Mouse (Mus musculus): ENCODE results near the gene Elmo1. TPM values are rescaled to one million over a fixed set of nuclear protein-coding genes. Genes with fewer than 3 reads are reported as not detected.

The Elmo1 gene
- polyA plus RNA-seq, 1 experiment from 2014 or later: 49.6 TPM

- no peaks in the 10 kb centered on the region for H3K9me3 ChIP-seq (ENCODE audit: control insufficient read depth, low read length)
- H3K4me2 ChIP-seq (ENCODE audit: low read length): no peak overlapping the region
- no peak overlapping the region for H3K9ac ChIP-seq (ENCODE audit: low read depth, low read length)
- no peaks in the 10 kb centered on the region for H3K4me1 ChIP-seq (ENCODE audit: control insufficient read depth, insufficient read depth, low read depth, low read length)
- H3K27ac ChIP-seq (ENCODE audit: low read depth, low read length): no peak overlapping the region
- no peak for ATAC-seq
- H3K4me3 ChIP-seq (ENCODE audit: low read length): no peak overlapping the region
- WGBS: 95% methylated on average over 10 of the region's 10 CpGs
- H3K27me3 ChIP-seq (replicated peaks; ENCODE audit: control insufficient read depth, insufficient read depth, low read length): no peaks in the 10 kb centered on the region
- H3K36me3 ChIP-seq (ENCODE audit: control insufficient read depth, insufficient read depth, low read length): no peaks in the 10 kb centered on the region
Measured at GRCm38 (mm10) chr13:20050149-20050548, 40.2 kb upstream of the Elmo1 start.

GRCm38 (mm10) chr13:20057926-20058325, 32.5 kb upstream of the Elmo1 start:
- no peaks in the 10 kb centered on the region for H3K27me3 ChIP-seq (replicated peaks; ENCODE audit: control insufficient read depth, insufficient read depth, low read length)
- no peak overlapping the region for H3K4me2 ChIP-seq (ENCODE audit: low read length)
- no peak for ATAC-seq
- WGBS: 90% methylated on average over 1 of the region's 1 CpGs
- H3K36me3 ChIP-seq (ENCODE audit: control insufficient read depth, insufficient read depth, low read length): no peaks in the 10 kb centered on the region
- no peak overlapping the region for H3K4me3 ChIP-seq (ENCODE audit: low read length)
- H3K9me3 ChIP-seq (ENCODE audit: control insufficient read depth, low read length): no peaks in the 10 kb centered on the region
- no peak overlapping the region for H3K9ac ChIP-seq (ENCODE audit: low read depth, low read length)
- no peaks in the 10 kb centered on the region for H3K4me1 ChIP-seq (ENCODE audit: control insufficient read depth, insufficient read depth, low read depth, low read length)
- no peak overlapping the region for H3K27ac ChIP-seq (ENCODE audit: low read depth, low read length)

GRCm38 (mm10) chr13:20061031-20061430, 29.4 kb upstream of the Elmo1 start:
- Histone ChIP-seq H3K27me3 (replicated peaks; ENCODE audit: control insufficient read depth, insufficient read depth, low read length) (no peaks in the 10 kb centered on the region), H3K4me3 (ENCODE audit: low read length) (no peak overlapping the region), H3K4me2 (ENCODE audit: low read length) (no peak overlapping the region), H3K9me3 (ENCODE audit: control insufficient read depth, low read length) (no peaks in the 10 kb centered on the region), H3K27ac (ENCODE audit: low read depth, low read length) (no peak overlapping the region), H3K4me1 (ENCODE audit: control insufficient read depth, insufficient read depth, low read depth, low read length) (no peaks in the 10 kb centered on the region), H3K36me3 (ENCODE audit: control insufficient read depth, insufficient read depth, low read length) (no peaks in the 10 kb centered on the region), H3K9ac (ENCODE audit: low read depth, low read length) (no peak overlapping the region)
- no peak for ATAC-seq
- 77% methylated on average over 5 of the region's 5 CpGs for WGBS

GRCm38 (mm10) chr13:20063331-20063730, 27.1 kb upstream of the Elmo1 start:
- no peaks in the 10 kb centered on the region for H3K27me3 ChIP-seq (replicated peaks; ENCODE audit: control insufficient read depth, insufficient read depth, low read length)
- H3K4me1 ChIP-seq (ENCODE audit: control insufficient read depth, insufficient read depth, low read depth, low read length): no peaks in the 10 kb centered on the region
- H3K4me3 ChIP-seq (ENCODE audit: low read length): no peak overlapping the region
- no peaks in the 10 kb centered on the region for H3K36me3 ChIP-seq (ENCODE audit: control insufficient read depth, insufficient read depth, low read length)
- ATAC-seq: no peak
- H3K9ac ChIP-seq (ENCODE audit: low read depth, low read length): no peak overlapping the region
- H3K9me3 ChIP-seq (ENCODE audit: control insufficient read depth, low read length): no peaks in the 10 kb centered on the region
- WGBS: 80% methylated on average over 5 of the region's 5 CpGs
- H3K4me2 ChIP-seq (ENCODE audit: low read length): no peak overlapping the region
- no peak overlapping the region for H3K27ac ChIP-seq (ENCODE audit: low read depth, low read length)

- Histone ChIP-seq H3K4me2 (ENCODE audit: low read length) (no peak overlapping the region), H3K4me1 (ENCODE audit: control insufficient read depth, insufficient read depth, low read depth, low read length) (no peaks in the 10 kb centered on the region), H3K9me3 (ENCODE audit: control insufficient read depth, low read length) (no peaks in the 10 kb centered on the region), H3K9ac (ENCODE audit: low read depth, low read length) (no peak overlapping the region), H3K36me3 (ENCODE audit: control insufficient read depth, insufficient read depth, low read length) (no peaks in the 10 kb centered on the region), H3K4me3 (ENCODE audit: low read length) (no peak overlapping the region), H3K27ac (ENCODE audit: low read depth, low read length) (no peak overlapping the region), H3K27me3 (replicated peaks; ENCODE audit: control insufficient read depth, insufficient read depth, low read length) (no peaks in the 10 kb centered on the region)
- ATAC-seq: no peak
Measured at GRCm38 (mm10) chr13:20072043-20072442, 18.4 kb upstream of the Elmo1 start.

GRCm38 (mm10) chr13:20072994-20073393, 17.4 kb upstream of the Elmo1 start:
- no peak overlapping the region for H3K9ac ChIP-seq (ENCODE audit: low read depth, low read length)
- ATAC-seq: no peak
- H3K4me3 ChIP-seq (ENCODE audit: low read length): no peak overlapping the region
- H3K27me3 ChIP-seq (replicated peaks; ENCODE audit: control insufficient read depth, insufficient read depth, low read length): no peaks in the 10 kb centered on the region
- H3K4me2 ChIP-seq (ENCODE audit: low read length): no peak overlapping the region
- H3K27ac ChIP-seq (ENCODE audit: low read depth, low read length): no peak overlapping the region
- 94% methylated on average over 5 of the region's 5 CpGs for WGBS
- H3K4me1 ChIP-seq (ENCODE audit: control insufficient read depth, insufficient read depth, low read depth, low read length): no peaks in the 10 kb centered on the region
- H3K9me3 ChIP-seq (ENCODE audit: control insufficient read depth, low read length): no peaks in the 10 kb centered on the region
- no peaks in the 10 kb centered on the region for H3K36me3 ChIP-seq (ENCODE audit: control insufficient read depth, insufficient read depth, low read length)

- no peaks in the 10 kb centered on the region for H3K9me3 ChIP-seq (ENCODE audit: control insufficient read depth, low read length)
- 100% methylated on average over 1 of the region's 1 CpGs for WGBS
Measured at GRCm38 (mm10) chr13:20076521-20076920, 13.9 kb upstream of the Elmo1 start.

GRCm38 (mm10) chr13:20077237-20077636, 13.2 kb upstream of the Elmo1 start:
- H3K4me3 ChIP-seq (ENCODE audit: low read length): no peak overlapping the region
- no peak overlapping the region for H3K4me2 ChIP-seq (ENCODE audit: low read length)
- H3K27me3 ChIP-seq (replicated peaks; ENCODE audit: control insufficient read depth, insufficient read depth, low read length): no peaks in the 10 kb centered on the region
- no peak overlapping the region for H3K9ac ChIP-seq (ENCODE audit: low read depth, low read length)
- H3K4me1 ChIP-seq (ENCODE audit: control insufficient read depth, insufficient read depth, low read depth, low read length): no peaks in the 10 kb centered on the region
- H3K27ac ChIP-seq (ENCODE audit: low read depth, low read length): no peak overlapping the region
- no peak for ATAC-seq
- H3K9me3 ChIP-seq (ENCODE audit: control insufficient read depth, low read length): no peaks in the 10 kb centered on the region
- WGBS: 94% methylated on average over 3 of the region's 3 CpGs
- no peaks in the 10 kb centered on the region for H3K36me3 ChIP-seq (ENCODE audit: control insufficient read depth, insufficient read depth, low read length)

More at GRCm38 (mm10) chr13:20076521-20076920, 13.9 kb upstream of the Elmo1 start:
- Histone ChIP-seq H3K36me3 (ENCODE audit: control insufficient read depth, insufficient read depth, low read length) (no peaks in the 10 kb centered on the region), H3K4me3 (ENCODE audit: low read length) (no peak overlapping the region), H3K9ac (ENCODE audit: low read depth, low read length) (no peak overlapping the region), H3K27ac (ENCODE audit: low read depth, low read length) (no peak overlapping the region), H3K27me3 (replicated peaks; ENCODE audit: control insufficient read depth, insufficient read depth, low read length) (no peaks in the 10 kb centered on the region), H3K4me1 (ENCODE audit: control insufficient read depth, insufficient read depth, low read depth, low read length) (no peaks in the 10 kb centered on the region), H3K4me2 (ENCODE audit: low read length) (no peak overlapping the region)
- ATAC-seq: no peak

- Histone ChIP-seq H3K4me1 (ENCODE audit: control insufficient read depth, insufficient read depth, low read depth, low read length) (peaks cover 8% of the 10 kb centered on the region), H3K4me2 (ENCODE audit: low read length) (peak overlapping the region; percentile 96), H3K36me3 (ENCODE audit: control insufficient read depth, insufficient read depth, low read length) (no peaks in the 10 kb centered on the region), H3K9me3 (ENCODE audit: control insufficient read depth, low read length) (no peaks in the 10 kb centered on the region), H3K9ac (ENCODE audit: low read depth, low read length) (peak overlapping the region; percentile 68), H3K4me3 (ENCODE audit: low read length) (peak overlapping the region; percentile 88), H3K27me3 (replicated peaks; ENCODE audit: control insufficient read depth, insufficient read depth, low read length) (peaks cover 3% of the 10 kb centered on the region; the same call in 1 of the 2 replicates), H3K27ac (ENCODE audit: low read depth, low read length) (peak overlapping the region; percentile 82)
- under 1% methylated on average over 76 of the region's 93 CpGs for WGBS
- peak; percentile 85 for ATAC-seq
Measured at GRCm38 (mm10) chr13:20090711-20091603, 561 bp downstream of the Elmo1 start.

Measured in hindbrain, embryonic 16.5 days (tissue).